Mouse (Mus musculus) gastrocnemius, adult 2 months (tissue): Measurements from ENCODE around the gene Narfl. TPM values are rescaled to one million over a fixed set of nuclear protein-coding genes. Genes with fewer than 3 reads are reported as not detected.
A peak's percentile ranks its signal among the peaks of the same experiment; 100 is the strongest.

Source experiments
- DNase-seq: peaks from one replicate; pipeline ENCODE4 v3.0.0; 2022
- H3K27ac ChIP-seq: fragments of 200-600 bp; 2 replicates; pipeline ENCODE4 v1.8.1; 2022; ENCODE audit warnings: mild to moderate bottlenecking
- H3K4me3 ChIP-seq: fragments of 200-600 bp; 2 replicates; pipeline ENCODE4 v1.8.1; 2022; ENCODE audit warnings: mild to moderate bottlenecking, moderate library complexity
- CTCF ChIP-seq: fragments of 200-600 bp; IDR thresholded peaks from 2 replicates; pipeline ENCODE4 v1.8.1; 2022; ENCODE audit warnings: antibody characterized with exemption, mild to moderate bottlenecking, moderate library complexity
- intact Hi-C: fragments of 180-260 bp; cut with DNase I; formaldehyde crosslinking; loops from one replicate; pipeline ENCODE4 v1.15.1; 2025
- microRNA-seq: library from miRNA; unstranded; fragments of <30 nt; microRNA quantifications from one replicate; pipeline ENCODE4 v1.2.0, GENCODE M21; 2021
- total RNA-seq, 2 experiments: library from RNA; stranded (reverse); gene quantifications; 2 replicates each; pipeline ENCODE4 v1.2.3; 2021

The Narfl gene
- total RNA-seq, 2 experiments from 2014 or later: 28.6 to 38.7 TPM

GRCm38 (mm10) chr17:25828223-25828594 lies 54.6 kb downstream of the Narfl start:
- intact Hi-C loops: no loop called here
- no peak for DNase-seq
- Histone ChIP-seq H3K27ac (peak overlapping the region; percentile 83), H3K4me3 (peak overlapping the region; percentile 71)
- no peak for TF ChIP-seq CTCF

DNA sequence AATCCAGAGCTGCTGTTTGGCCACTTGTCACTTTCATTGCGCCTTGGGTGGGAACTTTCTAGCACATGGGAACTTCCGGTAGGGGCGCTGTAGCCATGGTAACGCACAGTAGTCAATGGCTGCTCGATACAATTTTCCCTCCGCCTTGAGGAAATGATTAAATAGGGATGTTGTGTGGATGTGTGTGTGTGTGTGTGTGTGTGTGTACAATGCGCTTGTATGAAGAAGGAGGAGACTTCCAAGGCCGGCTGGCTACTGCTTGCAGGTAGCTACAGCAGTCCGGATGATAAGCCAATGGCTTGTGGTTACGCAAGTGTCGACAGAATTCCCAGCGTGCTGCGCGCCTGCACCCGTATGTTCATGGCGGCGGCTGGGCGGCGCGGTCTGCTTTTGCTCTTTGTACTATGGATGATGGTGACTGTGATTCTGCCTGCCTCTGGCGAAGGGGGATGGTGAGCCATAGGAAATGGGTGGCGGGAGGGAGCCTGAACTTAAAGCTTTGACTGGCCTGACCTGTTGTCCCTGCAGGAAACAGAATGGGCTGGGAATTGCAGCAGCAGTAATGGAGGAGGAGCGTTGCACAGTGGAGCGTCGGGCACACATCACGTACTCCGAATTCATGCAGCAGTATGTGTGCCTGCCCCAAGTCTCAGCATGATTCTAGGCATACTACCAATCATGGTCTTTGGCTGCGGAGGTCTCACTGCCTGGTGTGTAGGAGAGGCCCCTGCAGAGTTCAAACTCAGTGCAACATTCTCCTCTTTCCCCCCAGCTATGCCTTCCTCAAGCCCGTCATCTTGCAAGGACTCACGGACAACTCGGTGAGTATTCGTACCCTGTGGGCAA lies 55.4 kb downstream of the Narfl start, which contains the start of gene Jmjd8:
Jmjd8 (plus strand) TSS at position 156 of the 846 bp plus-strand sequence.
- H3K4me3 ChIP-seq: peak within 1 kb of the TSS; percentile 71
- peak; percentile 84 for DNase-seq
- intact Hi-C loops: no loop called here
- H3K27ac ChIP-seq: peak within 1 kb of the TSS; percentile 83
- peak; percentile 45 for TF ChIP-seq CTCF

DNA sequence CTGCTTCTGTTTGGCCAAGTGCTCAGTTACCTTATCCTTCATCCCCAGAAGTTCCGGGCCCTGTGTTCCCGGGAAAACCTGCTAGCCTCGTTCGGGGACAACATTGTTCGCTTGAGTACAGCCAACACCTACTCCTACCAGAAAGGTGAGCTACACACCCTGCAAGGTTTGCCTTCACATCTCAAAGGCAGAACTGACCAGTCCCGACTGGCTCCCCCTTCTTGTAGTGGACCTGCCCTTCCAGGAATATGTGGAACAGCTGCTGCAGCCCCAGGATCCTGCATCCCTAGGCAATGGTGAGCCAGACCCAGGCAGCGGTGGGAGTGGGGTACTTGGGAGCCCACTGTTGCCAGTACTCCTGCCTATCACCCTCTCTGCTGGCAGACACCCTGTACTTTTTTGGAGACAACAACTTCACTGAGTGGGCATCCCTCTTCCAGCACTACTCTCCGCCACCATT lies 56.0 kb downstream of the Narfl start:
- intact Hi-C loops: loop anchor here (5.0 kb wide), 1 partner anchor 38 kb away; the partner anchor contains the start of gene Mcrip2
- H3K27ac ChIP-seq: peak overlapping the region; percentile 83
- peak; percentile 24 for DNase-seq
- H3K4me3 ChIP-seq: peak overlapping the region; percentile 71
- no peak for TF ChIP-seq CTCF

DNA sequence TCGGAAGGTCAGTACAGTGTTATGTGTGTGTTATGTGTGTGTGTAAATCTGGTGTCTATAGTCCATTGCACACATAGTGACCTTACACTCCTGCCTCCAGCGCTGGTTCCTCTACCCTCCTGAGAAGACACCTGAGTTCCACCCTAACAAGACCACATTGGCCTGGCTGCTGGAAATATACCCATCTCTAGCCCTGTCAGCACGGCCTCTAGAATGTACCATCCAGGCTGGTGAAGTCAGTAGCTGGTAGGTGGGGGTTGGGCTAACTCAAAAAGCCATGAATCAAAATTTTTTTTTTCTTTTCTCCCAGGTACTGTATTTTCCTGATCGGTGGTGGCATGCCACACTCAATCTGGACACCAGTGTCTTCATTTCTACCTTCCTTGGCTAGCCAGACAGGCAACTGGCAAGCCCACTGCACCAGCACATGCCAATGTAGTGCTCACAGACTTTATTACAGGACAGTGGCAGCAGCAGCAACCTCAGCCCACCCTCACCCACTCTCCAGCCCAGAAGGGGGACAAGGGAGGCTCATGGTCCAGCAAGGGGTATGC lies 56.7 kb downstream of the Narfl start:
- TF ChIP-seq CTCF: no peak
- Histone ChIP-seq H3K27ac (no peak overlapping the region), H3K4me3 (no peak overlapping the region)
- DNase-seq: peak; percentile 15
- intact Hi-C loops: loop anchor here (5.0 kb wide), 1 partner anchor 37 kb away; the partner anchor contains the start of gene Mcrip2

GRCm38 (mm10) chr17:25830806-25831431 lies 57.3 kb downstream of the Narfl start:
- Histone ChIP-seq H3K4me3 (peak overlapping the region; percentile 95), H3K27ac (peak overlapping the region; percentile 99; the same call in 1 of the 2 replicates)
- no peak for TF ChIP-seq CTCF
- DNase-seq: peak; percentile 21
- intact Hi-C loops: loop anchor here (5.0 kb wide), 1 partner anchor 36 kb away; the partner anchor contains the start of gene Mcrip2

- intact Hi-C loops: loop anchor here (5.0 kb wide), 1 partner anchor 36 kb away; the partner anchor contains the start of gene Mcrip2
- H3K4me3 ChIP-seq: peak overlapping the region; percentile 95
- H3K27ac ChIP-seq: peak overlapping the region; percentile 99
- TF ChIP-seq CTCF: no peak
- peak; percentile 65 for DNase-seq
Observed at GRCm38 (mm10) chr17:25831451-25832281, 58.1 kb downstream of the Narfl start.

DNA sequence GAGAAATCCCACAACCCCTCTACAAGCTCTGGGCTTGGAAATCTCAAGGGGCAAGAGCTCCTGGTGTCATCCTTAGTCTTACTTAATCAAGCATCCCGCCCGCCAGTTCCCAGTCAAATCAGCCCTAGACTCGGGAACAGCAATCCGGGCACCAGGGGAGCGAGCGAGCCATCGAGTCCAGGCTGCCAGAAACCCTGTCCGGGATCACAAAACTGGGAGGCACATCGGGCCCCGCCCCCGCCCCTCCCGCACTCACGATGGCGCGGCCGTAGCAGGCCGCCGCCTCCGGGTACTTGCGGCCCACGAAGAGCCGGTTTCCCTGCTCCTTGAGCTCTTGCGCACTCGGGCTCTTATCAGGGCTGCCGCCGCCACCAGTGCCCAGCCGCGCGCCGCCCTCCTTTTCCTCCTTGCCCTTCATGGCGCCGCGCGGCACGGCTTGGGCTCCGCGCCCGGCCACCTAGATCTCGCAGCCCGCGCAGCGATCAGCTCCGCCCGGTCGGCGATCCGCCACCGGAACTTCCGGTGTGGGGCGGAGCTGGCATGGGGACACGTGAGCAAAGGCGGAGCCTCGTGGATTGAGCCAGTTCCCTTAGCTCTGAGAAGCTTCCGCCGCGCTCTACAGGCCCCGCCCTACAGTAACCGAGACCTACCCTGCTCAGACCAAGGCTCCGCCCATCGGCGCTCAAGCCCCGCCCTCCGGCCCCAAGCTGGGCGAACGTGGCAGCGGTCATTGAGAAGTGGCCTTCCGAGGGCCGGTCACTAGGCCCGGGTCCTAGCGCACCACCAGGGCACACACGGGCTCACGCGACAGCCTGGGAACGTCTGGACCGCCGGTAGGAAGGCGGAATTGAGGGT lies 59.1 kb downstream of the Narfl start:
- no peak; the same call in 1 of the 2 replicates for TF ChIP-seq CTCF

More for the DNA sequence above, 59.1 kb downstream of the Narfl start:
- Histone ChIP-seq H3K4me3 (peak overlapping the region; percentile 95), H3K27ac (peak overlapping the region; percentile 99)
- peak; percentile 100 for DNase-seq
- intact Hi-C loops: loop anchor here (5.0 kb wide), 1 partner anchor 35 kb away; the partner anchor contains the start of gene Mcrip2

Small RNAs within 50 kb of the gene (microRNA-seq; reads per million reads assigned to microRNA genes)
- not detected for gene Gm25083
- gene Mir3082: not detected
- gene Mir6966: not detected

Other genes starting within 250 kb of the Narfl start
- 1 to 10 TPM in 1 of 2 experiments, under 1 TPM in 1; 0.92 to 1.1 TPM for gene Sox8, start 203.1 kb upstream of the Narfl start, total RNA-seq
- gene Lmf1, start 194.7 kb upstream of the Narfl start, total RNA-seq: 10 to 100 TPM in 1 of 2 experiments, 1 to 10 TPM in 1; 9.7 to 14.9 TPM
- not detected for gene Gng13, start 56.6 kb upstream of the Narfl start, total RNA-seq
- under 1 TPM; 0.77 to 0.86 TPM for gene Chtf18, start 46.4 kb upstream of the Narfl start, total RNA-seq
- 1 to 10 TPM; 3.9 to 4.0 TPM for gene Rpusd1, start 46.1 kb upstream of the Narfl start, total RNA-seq
- not detected for gene Mslnl, start 37.7 kb upstream of the Narfl start, total RNA-seq
- under 1 TPM in 1 of 2 experiments, not detected in 1; 0.33 TPM for gene Msln, start 19.4 kb upstream of the Narfl start, total RNA-seq
- gene Haghl, start 11.9 kb downstream of the Narfl start, total RNA-seq: 1 to 10 TPM; 9.0 to 9.1 TPM
- gene Ccdc78, start 12.8 kb downstream of the Narfl start, total RNA-seq: not detected
- 10 to 100 TPM; 35.9 to 43.7 TPM for gene Fam173a, start 19.1 kb downstream of the Narfl start, total RNA-seq
- gene AC134908.4, start 21.9 kb downstream of the Narfl start, total RNA-seq: not detected
- gene Metrn, start 23.4 kb downstream of the Narfl start, total RNA-seq: 10 to 100 TPM; 40.4 to 41.0 TPM
- gene Fbxl16, start 35.3 kb downstream of the Narfl start, total RNA-seq: 1 to 10 TPM; 1.4 to 2.2 TPM
- 10 to 100 TPM in 1 of 2 experiments, 1 to 10 TPM in 1; 8.7 to 10.0 TPM for gene Wdr24, start 49.9 kb downstream of the Narfl start, total RNA-seq
- gene Jmjd8, start 55.1 kb downstream of the Narfl start, total RNA-seq: 10 to 100 TPM; 11.5 to 13.0 TPM
- 10 to 100 TPM; 85.8 to 93.8 TPM for gene Stub1, start 59.6 kb downstream of the Narfl start, total RNA-seq
- 10 to 100 TPM; 17.2 to 20.2 TPM for gene Rhbdl1, start 63.5 kb downstream of the Narfl start, total RNA-seq
- 10 to 100 TPM; 13.0 to 15.9 TPM for gene Gm20683, start 68.0 kb downstream of the Narfl start, total RNA-seq
- gene Rhot2, start 71.1 kb downstream of the Narfl start, total RNA-seq: 10 to 100 TPM; 58.1 to 89.3 TPM
- gene Wdr90, start 87.7 kb downstream of the Narfl start, total RNA-seq: 1 to 10 TPM in 1 of 2 experiments, under 1 TPM in 1; 0.66 to 1.0 TPM
- gene Mcrip2, start 95.0 kb downstream of the Narfl start, total RNA-seq: 100 to 1,000 TPM in 1 of 2 experiments, 10 to 100 TPM in 1; 85.3 to 117 TPM
- 10 to 100 TPM; 27.7 to 33.7 TPM for gene Mettl26, start 101.3 kb downstream of the Narfl start, total RNA-seq
- gene Wfikkn1, start 107.1 kb downstream of the Narfl start, total RNA-seq: under 1 TPM; 0.26 to 0.75 TPM
- 1 to 10 TPM; 8.1 to 9.5 TPM for gene Rab40c, start 146.0 kb downstream of the Narfl start, total RNA-seq
- 10 to 100 TPM; 21.0 to 28.6 TPM for gene Pigq, start 171.2 kb downstream of the Narfl start, total RNA-seq
- gene Nhlrc4, start 171.2 kb downstream of the Narfl start, total RNA-seq: not detected
- gene A930017K11Rik, start 178.8 kb downstream of the Narfl start, total RNA-seq: not detected
- 1 to 10 TPM; 6.0 to 9.4 TPM for gene Capn15, start 212.0 kb downstream of the Narfl start, total RNA-seq